8 mouse cellular contexts compared by ENCODE assay signal in genomic region chr2:102116521-102117401, GRCm38 (mm10).
A peak's percentile ranks its signal among the peaks of the same experiment; 100 is the strongest.
DNase-seq lines count a peak whose midpoint lies in the region; ATAC-seq and TF ChIP-seq lines count a peak whose summit lies in the region.

No protein-coding gene starts in this region.

- no peak overlapping the region for H3K4me2 ChIP-seq in lung, embryonic 16.5 days (ENCODE audit: low read depth, low read length)
- no peak overlapping the region for H3K4me2 ChIP-seq in intestine, embryonic 16.5 days (ENCODE audit: low read depth, low read length)

- WGBS in heart, adult 2 months = 47% methylated on average over 9 of the region's 9 CpGs
- 15% methylated on average over 9 of the region's 9 CpGs for WGBS in lung, embryonic 16.5 days
- WGBS in intestine, embryonic 16.5 days = 34% methylated on average over 9 of the region's 9 CpGs

- peaks cover 14% of the 10 kb centered on the region for H3K4me1 ChIP-seq in heart, adult 2 months (ENCODE audit: control insufficient read depth, insufficient read depth, low read length)
- H3K4me1 ChIP-seq in lung, embryonic 16.5 days (replicated peaks; ENCODE audit: control insufficient read depth, insufficient read depth, low read length) = peaks cover 51% of the 10 kb centered on the region
- H3K4me1 ChIP-seq in intestine, embryonic 16.5 days (ENCODE audit: control insufficient read depth, insufficient read depth, low read length) = peaks cover 27% of the 10 kb centered on the region

- no peak for TF ChIP-seq CTCF in heart, adult 2 months (IDR thresholded peaks at IDR 0.05)

- no peaks in the 10 kb centered on the region for H3K36me3 ChIP-seq in heart, adult 2 months (ENCODE audit: control insufficient read depth, insufficient read depth, low read length)
- H3K36me3 ChIP-seq in lung, embryonic 16.5 days (ENCODE audit: control insufficient read depth, insufficient read depth, low read length) = no peaks in the 10 kb centered on the region
- H3K36me3 ChIP-seq in intestine, embryonic 16.5 days (ENCODE audit: control insufficient read depth, insufficient read depth, low read length) = no peaks in the 10 kb centered on the region

- ATAC-seq in lung, embryonic 16.5 days (ENCODE audit: low read depth) = peak; percentile 80
- peak; percentile 31 for ATAC-seq in intestine, embryonic 16.5 days

- no peaks in the 10 kb centered on the region for H3K79me2 ChIP-seq in heart, adult 2 months (replicated peaks; ENCODE audit: control insufficient read depth, insufficient read depth, low read length)

- no peaks in the 10 kb centered on the region for H3K9me3 ChIP-seq in lung, embryonic 16.5 days (ENCODE audit: control insufficient read depth, low read length)
- H3K9me3 ChIP-seq in intestine, embryonic 16.5 days (ENCODE audit: control insufficient read depth, low read length) = no peaks in the 10 kb centered on the region

- peak; percentile 92 for DNase-seq in heart, adult 11 months
- no peak for DNase-seq in heart, adult 2 months
- no peak for DNase-seq in lung, adult 18-20 months
- peak; percentile 28 to 41 for DNase-seq in thymus, postnatal 10 days (ENCODE audit: low spot score in 2 of 2)
- DNase-seq in adrenal gland, adult 2 months = no peak
- DNase-seq in urinary bladder, postnatal 14 days (ENCODE audit: low spot score) = no peak

- no peak for TF ChIP-seq EP300 in heart, adult 2 months (IDR thresholded peaks at IDR 0.05; ENCODE audit: insufficient read depth, low read depth, low read length)

- intact Hi-C loops in heart, adult 2 months (cut with DNase I) = loop anchor here (5.0 kb wide), 1 partner anchor 71 kb away; the partner anchor contains the start of gene Ldlrad3

- no peaks in the 10 kb centered on the region for H3K27me3 ChIP-seq in heart, adult 2 months (ENCODE audit: control insufficient read depth, insufficient read depth, low read length)
- no peaks in the 10 kb centered on the region for H3K27me3 ChIP-seq in lung, embryonic 16.5 days (ENCODE audit: control insufficient read depth, insufficient read depth, low read depth, low read length)
- H3K27me3 ChIP-seq in intestine, embryonic 16.5 days (replicated peaks; ENCODE audit: control insufficient read depth, insufficient read depth, low read length) = no peaks in the 10 kb centered on the region

- no peak for TF ChIP-seq POLR2A in heart, adult 2 months (IDR thresholded peaks at IDR 0.05; ENCODE audit: insufficient read depth, low read depth, low read length)

- H3K4me3 ChIP-seq in heart, adult 2 months = no peak overlapping the region
- no peak overlapping the region for H3K4me3 ChIP-seq in lung, embryonic 16.5 days (ENCODE audit: low read length)
- H3K4me3 ChIP-seq in intestine, embryonic 16.5 days (ENCODE audit: low read length) = no peak overlapping the region

- H3K27ac ChIP-seq in heart, adult 2 months = no peak overlapping the region
- peak overlapping the region; percentile 85 for H3K27ac ChIP-seq in lung, embryonic 16.5 days (ENCODE audit: low read length)
- H3K27ac ChIP-seq in intestine, embryonic 16.5 days (ENCODE audit: low read length) = peak overlapping the region; percentile 12; the same call in 1 of the 2 replicates

- H3K9ac ChIP-seq in heart, adult 2 months (ENCODE audit: low read depth, low read length) = no peak overlapping the region
- no peak overlapping the region for H3K9ac ChIP-seq in lung, embryonic 16.5 days (ENCODE audit: low read length)
- no peak overlapping the region for H3K9ac ChIP-seq in intestine, embryonic 16.5 days (ENCODE audit: low read depth, low read length)

Comparison
In these comparisons a context has a peak if more than half of its experiments do, and no peak if none do; other contexts are left out.
1. DNase-seq: peak in heart, adult 11 months (single experiment) and thymus, postnatal 10 days (2 of 2); none in heart, adult 2 months (0 of 2), lung, adult 18-20 months (0 of 2), adrenal gland, adult 2 months (single experiment) and urinary bladder, postnatal 14 days (single experiment).